Mouse (Mus musculus): ENCODE measurements around the gene Gm20388. TPM values are rescaled to one million over a fixed set of nuclear protein-coding genes. Genes with fewer than 3 reads are reported as not detected.

Gene Gm20388
- polyA plus RNA-seq, 1 experiment from 2014 or later, result 5.3 TPM

DNA sequence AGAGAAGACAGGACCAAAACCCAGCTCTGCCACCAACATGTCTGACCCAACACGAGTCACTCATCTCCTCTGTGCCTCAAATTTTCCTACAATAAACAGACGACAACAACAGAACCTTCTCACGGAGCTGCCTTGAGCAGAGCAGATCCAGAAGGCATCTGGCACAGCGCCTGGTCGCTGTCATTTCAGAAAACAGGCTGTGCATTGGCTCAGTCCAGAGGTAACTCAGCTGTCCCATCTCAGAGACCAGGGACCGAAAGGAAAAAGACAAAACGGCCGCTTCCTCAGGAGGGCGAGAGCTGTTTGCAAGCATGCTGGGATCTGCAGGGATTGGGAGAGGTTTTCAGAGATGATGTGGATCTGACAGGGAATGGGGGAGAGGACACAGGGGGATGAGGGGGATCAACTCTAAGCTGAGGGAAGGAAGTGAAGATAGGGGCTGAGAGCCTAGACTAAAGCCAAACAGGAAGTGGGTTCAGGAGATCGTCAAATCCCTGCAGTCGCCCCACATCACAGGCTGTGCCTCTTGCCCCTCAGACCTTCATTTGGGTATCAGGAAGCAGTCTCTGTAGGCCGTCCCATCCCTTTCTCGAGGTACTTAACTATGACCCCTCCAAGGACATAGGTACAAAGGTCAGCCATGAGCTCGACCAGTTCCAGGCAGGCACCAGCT, 4067.7 kb downstream of the Gm20388 start:
- DNase-seq (ENCODE audit: low spot score) (no peak), ATAC-seq (replicated peaks; ENCODE audit: low FRiP score) (no peak)
- 48% methylated on average over 14 of the region's 14 CpGs for WGBS
- Histone ChIP-seq H3K27ac (ENCODE audit: low read depth, low read length) (peak overlapping the region; percentile 98), H3K36me3 (ENCODE audit: control insufficient read depth, insufficient read depth, low read length) (peaks cover 19% of the 10 kb centered on the region), H3K4me2 (peak overlapping the region; percentile 88), H3K27me3 (replicated peaks; ENCODE audit: control insufficient read depth, insufficient read depth, low read length) (no peaks in the 10 kb centered on the region), H3K4me3 (ENCODE audit: low read depth, low read length) (peak overlapping the region; percentile 83), H3K9me3 (ENCODE audit: control insufficient read depth, low read length) (no peaks in the 10 kb centered on the region), H3K9ac (ENCODE audit: low read depth, low read length) (peak overlapping the region; percentile 67), H3K4me1 (replicated peaks; ENCODE audit: control insufficient read depth, insufficient read depth, low read length) (peaks cover 44% of the 10 kb centered on the region)

DNA sequence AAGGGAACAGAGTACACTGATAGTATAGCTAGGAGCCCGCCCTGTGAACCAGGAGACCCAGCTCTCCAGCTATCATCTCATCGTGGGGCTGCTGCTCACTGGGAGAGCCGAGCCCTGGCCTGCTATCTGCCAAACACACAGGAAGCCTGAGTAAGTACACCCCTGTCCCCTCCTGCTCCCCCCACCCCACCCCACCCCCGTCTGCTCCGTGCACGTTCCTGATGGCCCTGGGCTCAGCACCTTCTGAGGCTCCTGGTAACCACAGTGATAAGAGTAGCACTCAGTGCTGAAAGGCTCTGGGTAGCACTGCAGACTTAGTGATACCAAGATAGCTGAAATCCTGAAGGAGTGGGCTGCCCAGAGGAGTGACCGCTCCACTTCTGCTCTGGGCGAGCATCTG, 4068.3 kb downstream of the Gm20388 start:
- peak overlapping the region; percentile 83 for H3K4me3 ChIP-seq (ENCODE audit: low read depth, low read length)
- H3K9ac ChIP-seq (ENCODE audit: low read depth, low read length), result peak overlapping the region; percentile 86

DNA sequence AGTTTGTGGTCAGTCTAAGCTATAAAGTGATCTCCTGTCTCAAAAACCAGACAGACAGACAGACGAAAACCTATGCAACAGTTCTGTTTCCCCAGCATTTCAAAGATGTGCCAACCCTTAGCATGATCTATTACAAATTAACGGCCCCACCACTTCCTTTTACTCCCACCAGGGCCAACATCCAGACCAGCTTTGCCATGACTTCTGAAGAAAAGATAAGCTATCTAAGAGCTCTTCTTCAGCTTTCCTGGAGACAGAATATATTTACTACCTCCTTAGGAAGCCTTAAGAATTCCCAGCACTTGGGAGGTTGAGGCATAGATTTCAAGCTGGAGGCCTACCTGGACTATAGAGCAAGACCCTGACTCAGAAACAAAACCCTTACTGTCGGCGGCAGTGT, 4069.6 kb downstream of the Gm20388 start:
- Histone ChIP-seq H3K9me3 (ENCODE audit: control insufficient read depth, low read length) (no peaks in the 10 kb centered on the region), H3K36me3 (ENCODE audit: control insufficient read depth, insufficient read depth, low read length) (peaks cover 10% of the 10 kb centered on the region), H3K9ac (ENCODE audit: low read depth, low read length) (peak overlapping the region; percentile 86), H3K4me1 (replicated peaks; ENCODE audit: control insufficient read depth, insufficient read depth, low read length) (peaks cover 46% of the 10 kb centered on the region), H3K27ac (ENCODE audit: low read depth, low read length) (peak overlapping the region; percentile 98), H3K4me3 (ENCODE audit: low read depth, low read length) (peak overlapping the region; percentile 83), H3K4me2 (peak overlapping the region; percentile 88), H3K27me3 (replicated peaks; ENCODE audit: control insufficient read depth, insufficient read depth, low read length) (no peaks in the 10 kb centered on the region)
- ATAC-seq (replicated peaks; ENCODE audit: low FRiP score), result no peak
- no peak for DNase-seq (ENCODE audit: low spot score)
- WGBS, result 34% methylated on average over 4 of the region's 4 CpGs

More for the DNA sequence above, 4068.3 kb downstream of the Gm20388 start:
- peak overlapping the region; percentile 88 for H3K4me2 ChIP-seq
- DNase-seq (ENCODE audit: low spot score) (peak; percentile 63), ATAC-seq (replicated peaks; ENCODE audit: low FRiP score) (peak; percentile 90)
- 16% methylated on average over 8 of the region's 8 CpGs for WGBS
- H3K27ac ChIP-seq (ENCODE audit: low read depth, low read length), result peak overlapping the region; percentile 98
- H3K9me3 ChIP-seq (ENCODE audit: control insufficient read depth, low read length), result no peaks in the 10 kb centered on the region
- peaks cover 16% of the 10 kb centered on the region for H3K36me3 ChIP-seq (ENCODE audit: control insufficient read depth, insufficient read depth, low read length)
- peaks cover 46% of the 10 kb centered on the region for H3K4me1 ChIP-seq (replicated peaks; ENCODE audit: control insufficient read depth, insufficient read depth, low read length)
- no peaks in the 10 kb centered on the region for H3K27me3 ChIP-seq (replicated peaks; ENCODE audit: control insufficient read depth, insufficient read depth, low read length)

DNA sequence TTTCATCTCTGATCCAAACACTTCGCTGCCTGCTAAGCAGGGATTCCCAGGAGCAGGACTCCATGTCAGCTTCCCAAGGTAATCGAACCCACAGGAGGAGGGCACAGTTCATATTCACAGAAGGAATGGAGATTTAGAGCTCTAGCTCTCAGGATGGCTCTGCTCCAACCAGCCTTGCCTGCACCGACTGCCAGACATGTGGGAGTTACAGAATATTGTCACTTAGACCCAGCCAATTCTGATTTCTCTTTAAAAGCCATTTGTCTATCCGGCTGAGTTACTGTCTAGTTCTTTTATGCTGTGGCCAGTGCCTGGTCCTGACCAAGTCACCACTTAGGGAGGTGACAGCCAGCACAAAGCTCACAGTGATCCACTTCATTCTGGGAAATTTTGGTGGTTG, 4071.0 kb downstream of the Gm20388 start:
- H3K4me3 ChIP-seq (ENCODE audit: low read depth, low read length), result peak overlapping the region; percentile 83
- H3K27me3 ChIP-seq (replicated peaks; ENCODE audit: control insufficient read depth, insufficient read depth, low read length), result no peaks in the 10 kb centered on the region
- ATAC-seq (replicated peaks; ENCODE audit: low FRiP score) (no peak), DNase-seq (ENCODE audit: low spot score) (no peak)
- H3K9ac ChIP-seq (ENCODE audit: low read depth, low read length), result peak overlapping the region; percentile 86
- WGBS, result 52% methylated on average over 4 of the region's 4 CpGs
- peak overlapping the region; percentile 88 for H3K4me2 ChIP-seq
- peaks cover 47% of the 10 kb centered on the region for H3K4me1 ChIP-seq (replicated peaks; ENCODE audit: control insufficient read depth, insufficient read depth, low read length)
- peaks cover 4% of the 10 kb centered on the region; the same call in 1 of the 2 replicates for H3K36me3 ChIP-seq (ENCODE audit: control insufficient read depth, insufficient read depth, low read length)
- H3K27ac ChIP-seq (ENCODE audit: low read depth, low read length), result peak overlapping the region; percentile 98
- no peaks in the 10 kb centered on the region for H3K9me3 ChIP-seq (ENCODE audit: control insufficient read depth, low read length)

DNA sequence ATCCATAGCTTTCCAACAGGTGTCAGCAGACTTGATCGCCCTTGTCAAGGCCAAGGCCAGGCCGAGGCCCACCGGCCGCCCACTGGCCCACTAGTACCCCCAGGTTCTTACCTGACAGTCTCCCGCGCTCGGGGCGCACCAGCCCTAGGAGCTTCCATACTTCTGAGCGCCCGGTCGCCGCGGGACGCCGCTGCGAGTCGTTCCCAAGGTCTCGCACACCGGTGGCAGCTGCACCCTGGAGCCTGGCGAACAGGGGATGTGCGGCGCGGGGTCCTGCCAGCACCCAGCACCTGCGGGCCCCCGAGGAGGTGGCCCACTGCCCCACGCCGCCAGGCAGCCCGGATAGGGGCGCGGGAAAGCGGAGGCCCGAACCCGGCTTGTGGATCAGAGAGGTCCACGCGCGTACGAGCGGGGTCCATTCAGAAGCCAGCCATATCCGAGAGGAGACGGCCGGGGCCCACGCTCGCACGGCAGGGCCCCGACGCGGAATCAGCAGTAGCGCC, 4071.7 kb downstream of the Gm20388 start:
- peak; percentile 76 for DNase-seq (ENCODE audit: low spot score)
- ATAC-seq (replicated peaks; ENCODE audit: low FRiP score), result no peak
- under 1% methylated on average over 48 of the region's 48 CpGs for WGBS

DNA sequence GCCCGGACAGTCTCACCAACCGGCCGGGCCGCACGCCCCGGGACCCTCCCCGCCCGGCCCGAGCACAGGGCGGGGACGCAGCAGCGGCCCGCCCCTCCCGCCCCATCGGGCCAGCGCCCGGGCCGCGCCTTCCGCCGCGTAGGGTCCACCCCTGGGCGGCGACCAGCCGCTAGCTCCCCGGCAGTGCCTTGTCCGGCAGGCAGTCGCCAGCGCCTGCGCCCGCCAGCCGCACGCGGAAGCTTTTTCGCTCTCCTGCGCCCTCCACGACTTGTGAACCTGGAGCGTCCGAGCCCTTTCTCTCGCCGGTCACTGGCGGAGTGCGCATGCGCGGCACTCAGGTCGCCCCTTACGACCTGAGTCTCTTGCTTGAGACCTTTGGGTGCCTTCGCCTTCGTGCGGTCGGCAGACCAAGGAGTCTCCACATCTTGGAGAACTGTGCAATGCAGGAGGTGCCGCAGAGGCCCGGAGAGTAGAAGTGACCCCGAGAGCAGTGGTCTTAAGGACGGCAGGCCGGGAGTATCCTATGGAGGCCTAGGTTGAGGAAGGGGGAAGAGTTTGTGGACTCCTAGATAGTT, 4072.3 kb downstream of the Gm20388 start, which contains the start of gene Abcb10:
Gene Abcb10, minus strand, starts transcription at position 297 of the 575 bp plus-strand sequence.
- Histone ChIP-seq H3K9ac (ENCODE audit: low read depth, low read length) (peak within 1 kb of the TSS; percentile 86), H3K4me2 (peak within 1 kb of the TSS; percentile 88), H3K36me3 (ENCODE audit: control insufficient read depth, insufficient read depth, low read length) (peaks cover under 1% of the 10 kb centered on the region; the same call in 1 of the 2 replicates), H3K9me3 (ENCODE audit: control insufficient read depth, low read length) (no peaks in the 10 kb centered on the region), H3K27ac (ENCODE audit: low read depth, low read length) (peak within 1 kb of the TSS; percentile 98), H3K27me3 (replicated peaks; ENCODE audit: control insufficient read depth, insufficient read depth, low read length) (no peaks in the 10 kb centered on the region), H3K4me1 (replicated peaks; ENCODE audit: control insufficient read depth, insufficient read depth, low read length) (peaks cover 41% of the 10 kb centered on the region), H3K4me3 (ENCODE audit: low read depth, low read length) (peak within 1 kb of the TSS; percentile 83)
- DNase-seq (ENCODE audit: low spot score) (peak; percentile 86), ATAC-seq (replicated peaks; ENCODE audit: low FRiP score) (peak; percentile 84)
- under 1% methylated on average over 51 of the region's 56 CpGs for WGBS

More for the DNA sequence above, 4071.7 kb downstream of the Gm20388 start:
- no peaks in the 10 kb centered on the region for H3K27me3 ChIP-seq (replicated peaks; ENCODE audit: control insufficient read depth, insufficient read depth, low read length)
- peak overlapping the region; percentile 86 for H3K9ac ChIP-seq (ENCODE audit: low read depth, low read length)
- H3K4me1 ChIP-seq (replicated peaks; ENCODE audit: control insufficient read depth, insufficient read depth, low read length), result peaks cover 46% of the 10 kb centered on the region
- peak overlapping the region; percentile 88 for H3K4me2 ChIP-seq
- H3K27ac ChIP-seq (ENCODE audit: low read depth, low read length), result peak overlapping the region; percentile 98
- peaks cover 4% of the 10 kb centered on the region; the same call in 1 of the 2 replicates for H3K36me3 ChIP-seq (ENCODE audit: control insufficient read depth, insufficient read depth, low read length)
- peak overlapping the region; percentile 83 for H3K4me3 ChIP-seq (ENCODE audit: low read depth, low read length)
- no peaks in the 10 kb centered on the region for H3K9me3 ChIP-seq (ENCODE audit: control insufficient read depth, low read length)

DNA sequence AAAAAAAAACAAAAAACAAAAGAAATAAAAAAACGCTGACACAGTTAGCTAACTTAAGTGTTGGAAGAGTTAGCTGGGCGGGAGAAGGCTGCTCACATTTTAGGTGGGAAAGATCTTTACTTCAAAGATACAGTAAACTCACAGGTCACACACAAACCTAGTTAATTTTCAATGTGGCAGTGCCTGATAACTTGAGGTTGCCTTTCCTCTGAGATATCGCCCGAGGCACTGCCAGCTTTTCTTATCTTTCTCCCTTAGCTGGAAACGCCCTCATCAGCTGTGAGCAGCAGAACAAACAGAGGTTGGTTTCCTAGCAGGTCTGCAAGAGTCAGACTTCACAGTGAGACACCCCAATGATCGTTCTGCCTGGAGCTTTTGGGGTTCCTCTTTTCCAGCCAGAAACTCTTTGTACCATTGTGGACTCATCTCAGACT, 4078.0 kb downstream of the Gm20388 start:
- peak; percentile 68 for DNase-seq (ENCODE audit: low spot score)
- H3K4me2 ChIP-seq, result peak overlapping the region; percentile 64
- peak overlapping the region; percentile 18; the same call in 1 of the 2 replicates for H3K4me3 ChIP-seq (ENCODE audit: low read depth, low read length)
- peak overlapping the region; percentile 62; the same call in 1 of the 2 replicates for H3K9ac ChIP-seq (ENCODE audit: low read depth, low read length)
- H3K27me3 ChIP-seq (replicated peaks; ENCODE audit: control insufficient read depth, insufficient read depth, low read length), result no peaks in the 10 kb centered on the region
- H3K36me3 ChIP-seq (ENCODE audit: control insufficient read depth, insufficient read depth, low read length), result no peaks in the 10 kb centered on the region
- H3K9me3 ChIP-seq (ENCODE audit: control insufficient read depth, low read length), result no peaks in the 10 kb centered on the region
- WGBS, result 20% methylated on average over 6 of the region's 6 CpGs
- peak; percentile 87 for ATAC-seq (replicated peaks; ENCODE audit: low FRiP score)
- peak overlapping the region; percentile 89 for H3K27ac ChIP-seq (ENCODE audit: low read depth, low read length)
- H3K4me1 ChIP-seq (replicated peaks; ENCODE audit: control insufficient read depth, insufficient read depth, low read length), result peaks cover 36% of the 10 kb centered on the region

DNA sequence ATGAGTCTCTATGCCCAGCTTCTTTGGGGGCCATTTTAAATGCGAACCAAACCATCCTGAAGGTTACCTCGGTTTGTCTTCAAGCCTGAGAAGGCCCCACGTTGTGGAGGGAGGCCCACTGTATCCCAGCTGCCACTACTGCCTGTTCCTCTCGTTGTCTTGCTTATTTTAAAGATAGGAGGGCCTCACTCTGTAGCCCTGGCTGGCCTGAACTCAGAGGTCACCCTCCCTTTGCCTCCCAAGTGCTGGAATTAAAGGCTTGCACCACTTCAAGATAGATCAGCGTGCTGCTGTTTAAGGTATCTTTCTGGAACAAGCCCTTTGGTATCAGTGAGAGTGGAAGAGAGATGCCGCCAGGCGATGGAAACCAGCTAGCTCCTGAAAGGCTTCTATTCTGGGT, 4078.5 kb downstream of the Gm20388 start:
- ATAC-seq (replicated peaks; ENCODE audit: low FRiP score) (peak; percentile 38), DNase-seq (ENCODE audit: low spot score) (no peak)
- WGBS, result 26% methylated on average over 7 of the region's 7 CpGs
- peaks cover 32% of the 10 kb centered on the region for H3K4me1 ChIP-seq (replicated peaks; ENCODE audit: control insufficient read depth, insufficient read depth, low read length)
- H3K9me3 ChIP-seq (ENCODE audit: control insufficient read depth, low read length), result no peaks in the 10 kb centered on the region
- no peaks in the 10 kb centered on the region for H3K36me3 ChIP-seq (ENCODE audit: control insufficient read depth, insufficient read depth, low read length)
- peak overlapping the region; percentile 89 for H3K27ac ChIP-seq (ENCODE audit: low read depth, low read length)
- H3K4me2 ChIP-seq, result peak overlapping the region; percentile 64
- peak overlapping the region; percentile 62; the same call in 1 of the 2 replicates for H3K9ac ChIP-seq (ENCODE audit: low read depth, low read length)
- H3K4me3 ChIP-seq (ENCODE audit: low read depth, low read length), result peak overlapping the region; percentile 18; the same call in 1 of the 2 replicates
- H3K27me3 ChIP-seq (replicated peaks; ENCODE audit: control insufficient read depth, insufficient read depth, low read length), result no peaks in the 10 kb centered on the region
